Mouse (Mus musculus): Measurements from ENCODE around the gene Nod2. TPM values are rescaled to one million over a fixed set of nuclear protein-coding genes. Genes with fewer than 3 reads are reported as not detected.

The Nod2 gene
- polyA plus RNA-seq, 1 experiment from 2014 or later, result not detected

- no peak for ATAC-seq
- no peak for TF ChIP-seq CTCF (IDR thresholded peaks at IDR 0.05)
- H3K27me3 ChIP-seq, result peaks cover 12% of the 10 kb centered on the region
- POLR2A ChIA-PET, result no interaction called here
- in situ Hi-C loops (cut with MboI; ENCODE audit: low pct_unique_long_range_greater_than_20kb), result no loop called here
- CTCF ChIA-PET, result no interaction called here
- DNase-seq (ENCODE audit: low read depth, low spot score), result no peak
These were observed 8.2 kb downstream of the Nod2 start for GRCm38 (mm10) chr8:88655334-88655733.

- CTCF ChIA-PET, result interaction anchor here (1.3 kb wide), 1 partner anchor 9 kb away, joined by 3 read pairs; no protein-coding TSS in a partner anchor
These were observed 12.8 kb downstream of the Nod2 start for GRCm38 (mm10) chr8:88659873-88660272.

GRCm38 (mm10) chr8:88662401-88662821 is 15.3 kb downstream of the Nod2 start:
- ATAC-seq (no peak), DNase-seq (ENCODE audit: low read depth, low spot score) (no peak)
- CTCF ChIA-PET, result interaction anchor here (1.4 kb wide), 1 partner anchor 15 kb away, joined by 4 read pairs; no protein-coding TSS in a partner anchor
- peaks cover 20% of the 10 kb centered on the region for H3K27me3 ChIP-seq
- in situ Hi-C loops (cut with MboI; ENCODE audit: low pct_unique_long_range_greater_than_20kb), result no loop called here
- POLR2A ChIA-PET, result no interaction called here
- no peak for TF ChIP-seq CTCF (IDR thresholded peaks at IDR 0.05)

More at GRCm38 (mm10) chr8:88659873-88660272, 12.8 kb downstream of the Nod2 start:
- no peak for TF ChIP-seq CTCF (IDR thresholded peaks at IDR 0.05)
- DNase-seq (ENCODE audit: low read depth, low spot score) (no peak), ATAC-seq (no peak)
- in situ Hi-C loops (cut with MboI; ENCODE audit: low pct_unique_long_range_greater_than_20kb), result no loop called here
- H3K27me3 ChIP-seq, result peaks cover 17% of the 10 kb centered on the region
- POLR2A ChIA-PET, result no interaction called here

GRCm38 (mm10) chr8:88664121-88664520 is 17.0 kb downstream of the Nod2 start:
- peaks cover 20% of the 10 kb centered on the region for H3K27me3 ChIP-seq
- DNase-seq (ENCODE audit: low read depth, low spot score) (no peak), ATAC-seq (no peak)
- in situ Hi-C loops (cut with MboI; ENCODE audit: low pct_unique_long_range_greater_than_20kb), result no loop called here
- ChIA-PET CTCF (no interaction called here), POLR2A (no interaction called here)
- no peak for TF ChIP-seq CTCF (IDR thresholded peaks at IDR 0.05)

GRCm38 (mm10) chr8:88664947-88665346 is 17.8 kb downstream of the Nod2 start:
- ATAC-seq, result no peak
- DNase-seq (ENCODE audit: low read depth, low spot score), result no peak
- ChIA-PET CTCF (no interaction called here), POLR2A (no interaction called here)
- TF ChIP-seq CTCF (IDR thresholded peaks at IDR 0.05), result no peak
- peaks cover 20% of the 10 kb centered on the region for H3K27me3 ChIP-seq
- in situ Hi-C loops (cut with MboI; ENCODE audit: low pct_unique_long_range_greater_than_20kb), result no loop called here

GRCm38 (mm10) chr8:88666435-88666834 is 19.3 kb downstream of the Nod2 start:
- H3K27me3 ChIP-seq, result peaks cover 20% of the 10 kb centered on the region
- ATAC-seq, result no peak
- no peak for TF ChIP-seq CTCF (IDR thresholded peaks at IDR 0.05)
- in situ Hi-C loops (cut with MboI; ENCODE audit: low pct_unique_long_range_greater_than_20kb), result no loop called here
- DNase-seq (ENCODE audit: low read depth, low spot score), result no peak
- CTCF ChIA-PET, result no interaction called here
- POLR2A ChIA-PET, result no interaction called here

- CTCF ChIA-PET, result interaction anchor here (1.0 kb wide), 1 partner anchor 9 kb away, joined by 3 read pairs; no protein-coding TSS in a partner anchor
- POLR2A ChIA-PET, result no interaction called here
- no peak for DNase-seq (ENCODE audit: low read depth, low spot score)
- in situ Hi-C loops (cut with MboI; ENCODE audit: low pct_unique_long_range_greater_than_20kb), result no loop called here
- no peak for TF ChIP-seq CTCF (IDR thresholded peaks at IDR 0.05)
- no peak for ATAC-seq
- peaks cover 19% of the 10 kb centered on the region for H3K27me3 ChIP-seq
These were observed 21.4 kb downstream of the Nod2 start for GRCm38 (mm10) chr8:88668400-88669086.

- DNase-seq (ENCODE audit: low read depth, low spot score) (no peak), ATAC-seq (no peak)
- ChIA-PET CTCF (interaction anchor here (1.2 kb wide), 1 partner anchor 10 kb away, joined by 5 read pairs; no protein-coding TSS in a partner anchor), POLR2A (no interaction called here)
- TF ChIP-seq CTCF (IDR thresholded peaks at IDR 0.05), result no peak
- peaks cover 4% of the 10 kb centered on the region for H3K27me3 ChIP-seq
- in situ Hi-C loops (cut with MboI; ENCODE audit: low pct_unique_long_range_greater_than_20kb), result no loop called here
These were observed 23.7 kb downstream of the Nod2 start for GRCm38 (mm10) chr8:88670782-88671181.

- in situ Hi-C loops (cut with MboI; ENCODE audit: low pct_unique_long_range_greater_than_20kb), result no loop called here
- ATAC-seq (no peak), DNase-seq (ENCODE audit: low read depth, low spot score) (no peak)
- ChIA-PET CTCF (no interaction called here), POLR2A (no interaction called here)
- no peaks in the 10 kb centered on the region for H3K27me3 ChIP-seq
- TF ChIP-seq CTCF (IDR thresholded peaks at IDR 0.05), result no peak
These were observed 24.5 kb downstream of the Nod2 start for GRCm38 (mm10) chr8:88671575-88671974.

- ATAC-seq (no peak), DNase-seq (ENCODE audit: low read depth, low spot score) (no peak)
- ChIA-PET POLR2A (no interaction called here), CTCF (interaction anchor here (1.1 kb wide), 1 partner anchor 42 kb away, joined by 3 read pairs; no protein-coding TSS in a partner anchor)
- TF ChIP-seq CTCF (IDR thresholded peaks at IDR 0.05), result no peak
- H3K27me3 ChIP-seq, result peaks cover 7% of the 10 kb centered on the region
- in situ Hi-C loops (cut with MboI; ENCODE audit: low pct_unique_long_range_greater_than_20kb), result no loop called here
These were observed 26.7 kb downstream of the Nod2 start for GRCm38 (mm10) chr8:88673859-88674258.

GRCm38 (mm10) chr8:88675372-88676165 is 28.5 kb downstream of the Nod2 start:
- ChIA-PET CTCF (no interaction called here), POLR2A (interaction anchor here (0.6 kb wide), 1 partner anchor 958 kb away, joined by 6 read pairs; no protein-coding TSS in a partner anchor)
- no peak for DNase-seq (ENCODE audit: low read depth, low spot score)
- no peak for TF ChIP-seq CTCF (IDR thresholded peaks at IDR 0.05)
- in situ Hi-C loops (cut with MboI; ENCODE audit: low pct_unique_long_range_greater_than_20kb), result no loop called here
- no peak for ATAC-seq
- peaks cover 10% of the 10 kb centered on the region for H3K27me3 ChIP-seq

Measured in Patski (cell line).